Mouse (Mus musculus): ENCODE measurements around the gene Myt1l. TPM values are rescaled to one million over a fixed set of nuclear protein-coding genes. Genes with fewer than 3 reads are reported as not detected.

Myt1l gene
- total RNA-seq, 2 experiments from 2014 or later, result 210 to 254 TPM

GRCm38 (mm10) chr12:29894669-29895068, 366.5 kb downstream of the Myt1l start:
- Histone ChIP-seq H3K4me3 (no peak overlapping the region), H3K27ac (no peak overlapping the region)
- intact Hi-C loops (cut with DNase I), result no loop called here
- peak in 1 of 2 experiments; percentile 54 for DNase-seq (ENCODE audit: extremely low spot score in 1 of 2, low spot score in 2 of 2)
- peak; percentile 86 for TF ChIP-seq CTCF (IDR thresholded peaks at IDR 0.05)

- Histone ChIP-seq H3K4me3 (no peak overlapping the region), H3K27ac (no peak overlapping the region)
- intact Hi-C loops (cut with DNase I), result no loop called here
- TF ChIP-seq CTCF (IDR thresholded peaks at IDR 0.05), result no peak
- DNase-seq (ENCODE audit: extremely low spot score in 1 of 2, low spot score in 2 of 2), result no peak
These were observed 369.4 kb downstream of the Myt1l start for GRCm38 (mm10) chr12:29897533-29898085.

GRCm38 (mm10) chr12:29904101-29904874, 376.1 kb downstream of the Myt1l start:
- no peak overlapping the region for H3K4me3 ChIP-seq
- intact Hi-C loops (cut with DNase I), result no loop called here
- peak overlapping the region; percentile 56 for H3K27ac ChIP-seq
- TF ChIP-seq CTCF (IDR thresholded peaks at IDR 0.05), result no peak
- peak in 1 of 2 experiments; percentile 29 for DNase-seq (ENCODE audit: extremely low spot score in 1 of 2, low spot score in 2 of 2)

- DNase-seq (ENCODE audit: extremely low spot score in 1 of 2, low spot score in 2 of 2), result peak; percentile 47 to 49
- peak overlapping the region; percentile 59 for H3K27ac ChIP-seq
- intact Hi-C loops (cut with DNase I), result loop anchor here (5.0 kb wide), 1 partner anchor 135 kb away; no protein-coding TSS in a partner anchor
- peak; percentile 60 for TF ChIP-seq CTCF (IDR thresholded peaks at IDR 0.05)
- H3K4me3 ChIP-seq, result no peak overlapping the region
These were observed 378.9 kb downstream of the Myt1l start for GRCm38 (mm10) chr12:29907056-29907455.

- TF ChIP-seq CTCF (IDR thresholded peaks at IDR 0.05), result no peak
- Histone ChIP-seq H3K27ac (no peak overlapping the region), H3K4me3 (no peak overlapping the region)
- DNase-seq (ENCODE audit: extremely low spot score in 1 of 2, low spot score in 2 of 2), result no peak
- intact Hi-C loops (cut with DNase I), result no loop called here
These were observed 388.0 kb downstream of the Myt1l start for GRCm38 (mm10) chr12:29916139-29916538.

- no peak overlapping the region for H3K4me3 ChIP-seq
These were observed 388.6 kb downstream of the Myt1l start for GRCm38 (mm10) chr12:29916807-29917206.

GRCm38 (mm10) chr12:29920298-29920697, 392.1 kb downstream of the Myt1l start:
- intact Hi-C loops (cut with DNase I), result no loop called here
- no peak for DNase-seq (ENCODE audit: extremely low spot score in 1 of 2, low spot score in 2 of 2)
- no peak for TF ChIP-seq CTCF (IDR thresholded peaks at IDR 0.05)
- Histone ChIP-seq H3K27ac (peak overlapping the region; percentile 78), H3K4me3 (no peak overlapping the region)

More at GRCm38 (mm10) chr12:29916807-29917206, 388.6 kb downstream of the Myt1l start:
- no peak for TF ChIP-seq CTCF (IDR thresholded peaks at IDR 0.05)
- H3K27ac ChIP-seq, result peak overlapping the region; percentile 40
- intact Hi-C loops (cut with DNase I), result no loop called here
- DNase-seq (ENCODE audit: extremely low spot score in 1 of 2, low spot score in 2 of 2), result no peak

- no peak overlapping the region for H3K27ac ChIP-seq
- H3K4me3 ChIP-seq, result no peak overlapping the region
- intact Hi-C loops (cut with DNase I), result no loop called here
- DNase-seq (ENCODE audit: extremely low spot score in 1 of 2, low spot score in 2 of 2), result no peak
- TF ChIP-seq CTCF (IDR thresholded peaks at IDR 0.05), result no peak
These were observed 393.3 kb downstream of the Myt1l start for GRCm38 (mm10) chr12:29921481-29921880.

- Histone ChIP-seq H3K27ac (no peak overlapping the region), H3K4me3 (no peak overlapping the region)
- peak; percentile 52 to 56 for DNase-seq (ENCODE audit: extremely low spot score in 1 of 2, low spot score in 2 of 2)
- intact Hi-C loops (cut with DNase I), result loop anchor here (1.0 to 5.0 kb wide), 2 partner anchors 112 to 445 kb away; partner anchors contain the start of gene Sntg2
- TF ChIP-seq CTCF (IDR thresholded peaks at IDR 0.05), result peak; percentile 74
These were observed 398.7 kb downstream of the Myt1l start for GRCm38 (mm10) chr12:29926896-29927295.

GRCm38 (mm10) chr12:29930591-29930990, 402.4 kb downstream of the Myt1l start:
- no peak overlapping the region; the same call in 1 of the 2 replicates for H3K27ac ChIP-seq
- DNase-seq (ENCODE audit: extremely low spot score in 1 of 2, low spot score in 2 of 2), result no peak
- no peak for TF ChIP-seq CTCF (IDR thresholded peaks at IDR 0.05)

GRCm38 (mm10) chr12:29932951-29933350, 404.8 kb downstream of the Myt1l start:
- intact Hi-C loops (cut with DNase I), result no loop called here
- Histone ChIP-seq H3K4me3 (no peak overlapping the region), H3K27ac (peak overlapping the region; percentile 86; the same call in 1 of the 2 replicates)
- no peak for TF ChIP-seq CTCF (IDR thresholded peaks at IDR 0.05)
- no peak for DNase-seq (ENCODE audit: extremely low spot score in 1 of 2, low spot score in 2 of 2)

More at GRCm38 (mm10) chr12:29930591-29930990, 402.4 kb downstream of the Myt1l start:
- intact Hi-C loops (cut with DNase I), result no loop called here
- no peak overlapping the region for H3K4me3 ChIP-seq

- DNase-seq (ENCODE audit: extremely low spot score in 1 of 2, low spot score in 2 of 2), result no peak
- no peak overlapping the region for H3K4me3 ChIP-seq
- intact Hi-C loops (cut with DNase I), result no loop called here
- peak overlapping the region; percentile 86 for H3K27ac ChIP-seq
- TF ChIP-seq CTCF (IDR thresholded peaks at IDR 0.05), result no peak
These were observed 405.3 kb downstream of the Myt1l start for GRCm38 (mm10) chr12:29933501-29933900.

Measured in left cerebral cortex, adult 2 months (tissue).